Mouse (Mus musculus): ENCODE results near the gene Pdcl2. TPM values are rescaled to one million over a fixed set of nuclear protein-coding genes. Genes with fewer than 3 reads are reported as not detected.

Pdcl2 gene
- not detected for polyA plus RNA-seq (2017; shearing (Covaris generic))

GRCm38 (mm10) chr5:76330953-76331352 lies at the start of gene Pdcl2:
TSS of gene Pdcl2 (minus strand) at chr5:76331156.

GRCm38 (mm10) chr5:76363453-76364104 lies 32.6 kb upstream of the Pdcl2 start, which contains the start of gene Nmu:
TSS of gene Nmu (minus strand) at chr5:76363788.

GRCm38 (mm10) chr5:76304452-76305341 lies 26.3 kb downstream of the Pdcl2 start, which contains the start of gene Clock:
TSS of gene Clock (minus strand) at chr5:76304792.

Other genes with a start within 250 kb of the Pdcl2 start
- 34.4 TPM for gene Srd5a3, start 190.9 kb downstream of the Pdcl2 start, polyA plus RNA-seq (2017; shearing (Covaris generic))
- gene Tmem165, start 147.3 kb downstream of the Pdcl2 start, polyA plus RNA-seq (2017; shearing (Covaris generic)), result 51.8 TPM
- gene Clock, start 26.4 kb downstream of the Pdcl2 start, polyA plus RNA-seq (2017; shearing (Covaris generic)), result 18.3 TPM
- gene Nmu, start 32.6 kb upstream of the Pdcl2 start, polyA plus RNA-seq (2017; shearing (Covaris generic)), result not detected
- not detected for gene Gm7271, start 152.9 kb upstream of the Pdcl2 start, polyA plus RNA-seq (2017; shearing (Covaris generic))
- gene Exoc1, start 198.2 kb upstream of the Pdcl2 start, polyA plus RNA-seq (2017; shearing (Covaris generic)), result 36.1 TPM

Data from naive thymus-derived CD4-positive, alpha-beta T cell, adult 5 months (primary cell).